ENCODE assay signal across 12 mouse cellular contexts in the genomic region with DNA sequence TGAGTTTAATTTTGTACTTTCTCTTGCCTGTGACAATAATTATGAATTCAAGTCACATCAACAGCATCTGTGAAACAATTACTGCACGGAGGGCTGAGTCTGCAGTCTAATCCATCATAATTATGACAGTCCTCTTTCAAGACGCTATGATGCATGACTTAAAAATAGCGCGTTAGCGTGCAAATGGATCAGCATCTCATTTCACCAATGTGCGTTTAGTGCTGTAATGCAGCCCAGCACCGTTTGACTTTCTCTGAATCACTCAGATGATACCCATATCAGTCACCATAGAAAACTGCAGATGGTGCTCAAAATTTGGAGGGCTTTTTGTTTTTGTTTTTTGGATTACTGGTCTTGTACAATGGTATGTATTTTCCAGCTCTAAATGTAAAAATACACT. TPM values are rescaled to one million over a fixed set of nuclear protein-coding genes. Genes with fewer than 3 reads are reported as not detected.
DNase-seq lines count a peak whose midpoint lies in the region; ATAC-seq lines count a peak whose summit lies in the region.
"Had no signal": no experiment of that assay in that cellular context is flagged by ENCODE, and none has a peak within 500 bp of the region (broad histone marks: within the 10 kb centered on the region; RNA-seq: fewer than 3 reads in every experiment).

No protein-coding gene starts in this region.

- 81% methylated on average over 7 of the region's 7 CpGs for WGBS in forebrain, embryonic 11.5 days
- 94% methylated on average over 7 of the region's 7 CpGs for WGBS in forebrain, embryonic 10.5 days

- no peak overlapping the region for H3K4me3 ChIP-seq in forebrain, embryonic 11.5 days (ENCODE audit: low read depth, low read length)
- H3K4me3 ChIP-seq in forebrain, embryonic 10.5 days, result no peak overlapping the region
- H3K4me3 ChIP-seq: heart, embryonic 15.5 days; liver, embryonic 15.5 days had no signal

- H3K4me2 ChIP-seq in forebrain, embryonic 11.5 days (ENCODE audit: low read depth, low read length, severe bottlenecking), result no peak overlapping the region
- H3K4me2 ChIP-seq: heart, embryonic 15.5 days; liver, embryonic 15.5 days had no signal

- no peaks in the 10 kb centered on the region for H3K4me1 ChIP-seq in forebrain, embryonic 11.5 days (replicated peaks; ENCODE audit: control insufficient read depth, insufficient read depth, low read length)
- no peaks in the 10 kb centered on the region for H3K4me1 ChIP-seq in forebrain, embryonic 10.5 days
- H3K4me1 ChIP-seq: liver, embryonic 15.5 days had no signal

- peak; percentile 44; the same call in 1 of the 2 replicates for ATAC-seq in forebrain, embryonic 11.5 days (replicated peaks; ENCODE audit: low FRiP score)

- no peak overlapping the region for H3K9ac ChIP-seq in forebrain, embryonic 11.5 days (ENCODE audit: low read length)
- H3K9ac ChIP-seq: heart, embryonic 15.5 days; liver, embryonic 15.5 days had no signal

- H3K9me3 ChIP-seq in forebrain, embryonic 11.5 days (ENCODE audit: control insufficient read depth, low read length), result no peaks in the 10 kb centered on the region
- H3K9me3 ChIP-seq in forebrain, embryonic 10.5 days, result peaks cover 10% of the 10 kb centered on the region
- H3K9me3 ChIP-seq: heart, embryonic 15.5 days; liver, embryonic 15.5 days had no signal

- H3K36me3 ChIP-seq in forebrain, embryonic 11.5 days (ENCODE audit: control insufficient read depth, insufficient read depth, low read length), result no peaks in the 10 kb centered on the region
- peaks cover 6% of the 10 kb centered on the region; the same call in 1 of the 2 replicates for H3K36me3 ChIP-seq in forebrain, embryonic 10.5 days (replicated peaks)
- H3K36me3 ChIP-seq: liver, embryonic 15.5 days had no signal

- DNase-seq in forebrain, embryonic 11.5 days (ENCODE audit: low spot score), result no peak
- DNase-seq in forebrain, embryonic 10.5 days (ENCODE audit: extremely low spot score, low spot score), result no peak
- DNase-seq in right cerebral cortex, adult 18-20 months, result peak; percentile 35
- DNase-seq in right cerebral cortex, postnatal 14 days, result no peak
- DNase-seq in layer of hippocampus, adult 9-11 months, result peak; percentile 56
- peak; percentile 62 for DNase-seq in skeletal muscle tissue, adult 2 months (ENCODE audit: low read depth, low spot score)
- DNase-seq in heart, adult 9 months (ENCODE audit: low spot score in 2 of 2), result no peak
- no peak for DNase-seq in urinary bladder, postnatal 10 days (ENCODE audit: low spot score)
- DNase-seq: kidney, adult 8-10 months had no signal

- no peak overlapping the region for H3K27ac ChIP-seq in forebrain, embryonic 11.5 days (ENCODE audit: low read depth, low read length)
- H3K27ac ChIP-seq in forebrain, embryonic 10.5 days, result no peak overlapping the region
- H3K27ac ChIP-seq: heart, embryonic 15.5 days; liver, embryonic 15.5 days; macrophage had no signal

- no peaks in the 10 kb centered on the region for H3K27me3 ChIP-seq in forebrain, embryonic 11.5 days (ENCODE audit: control insufficient read depth, insufficient read depth, low read length)
- H3K27me3 ChIP-seq in forebrain, embryonic 10.5 days (ENCODE audit: poor library complexity, severe bottlenecking), result no peaks in the 10 kb centered on the region
- H3K27me3 ChIP-seq: heart, embryonic 15.5 days; liver, embryonic 15.5 days had no signal

RNA-seq across cellular contexts. Expression of a gene that starts 48.0 kb away (rescaled TPM):
- polyA plus RNA-seq in forebrain, embryonic 11.5 days (2014; fragmentation: Nextera tagmentation; extraction: Ambion mirVana), result 16.7 and 19.3 TPM in 2 replicates
- 14.7 and 15.4 TPM in 2 replicates for polyA plus RNA-seq in forebrain, embryonic 10.5 days (2016; fragmentation: Nextera tagmentation; extraction: Ambion mirVana)

Comparison
In these comparisons a context has a peak if more than half of its experiments do, and no peak if none do; other contexts are left out.
1. DNase-seq: peak in right cerebral cortex, adult 18-20 months (single experiment), layer of hippocampus, adult 9-11 months (single experiment) and skeletal muscle tissue, adult 2 months (single experiment); none in forebrain, embryonic 11.5 days (single experiment), forebrain, embryonic 10.5 days (single experiment), right cerebral cortex, postnatal 14 days (single experiment), heart, adult 9 months (0 of 2) and urinary bladder, postnatal 10 days (single experiment).